Mouse (Mus musculus) testis, postnatal 14 days (tissue): ENCODE data around the gene Mrrf.

ENCODE experiments used
- DNase-seq: peaks from one replicate; pipeline ENCODE4 v3.0.0; 2021; ENCODE audit warnings: low spot score

Mrrf gene

GRCm38 (mm10) chr2:36136300-36136941 lies at the start of gene Mrrf, which contains the start of gene Rbm18:
Mrrf (plus strand) TSS chr2:36136389.
Rbm18 (minus strand) TSS chr2:36136773.
- peak; percentile 90 for DNase-seq

GRCm38 (mm10) chr2:36089190-36089589 lies 47.0 kb upstream of the Mrrf start:
- DNase-seq: no peak

- peak; percentile 91 for DNase-seq
Observed at GRCm38 (mm10) chr2:36090853-36091741, 45.1 kb upstream of the Mrrf start.

- DNase-seq: no peak
Observed at GRCm38 (mm10) chr2:36092748-36093147, 43.4 kb upstream of the Mrrf start.

GRCm38 (mm10) chr2:36093301-36093700 lies 42.9 kb upstream of the Mrrf start:
- DNase-seq: no peak

- peak; percentile 81 for DNase-seq
Observed at GRCm38 (mm10) chr2:36093914-36094475, 42.2 kb upstream of the Mrrf start.

GRCm38 (mm10) chr2:36097129-36097815 lies 38.9 kb upstream of the Mrrf start:
- DNase-seq: no peak

GRCm38 (mm10) chr2:36098021-36098420 lies 38.2 kb upstream of the Mrrf start:
- no peak for DNase-seq

- no peak for DNase-seq
Observed at GRCm38 (mm10) chr2:36099739-36100138, 36.5 kb upstream of the Mrrf start.

GRCm38 (mm10) chr2:36101866-36102558 lies 34.2 kb upstream of the Mrrf start:
- DNase-seq: no peak

- DNase-seq: no peak
Observed at GRCm38 (mm10) chr2:36102559-36102946, 33.6 kb upstream of the Mrrf start.

GRCm38 (mm10) chr2:36103069-36103554 lies 33.1 kb upstream of the Mrrf start:
- no peak for DNase-seq

- DNase-seq: no peak
Observed at GRCm38 (mm10) chr2:36103555-36104367, 32.4 kb upstream of the Mrrf start.

- no peak for DNase-seq
Observed at GRCm38 (mm10) chr2:36104436-36104955, 31.7 kb upstream of the Mrrf start.

GRCm38 (mm10) chr2:36104956-36105741 lies 31.0 kb upstream of the Mrrf start, which contains the start of gene Lhx6:
Lhx6 (minus strand) TSS chr2:36105408.
- no peak for DNase-seq

GRCm38 (mm10) chr2:36108615-36109014 lies 27.6 kb upstream of the Mrrf start:
- DNase-seq: no peak

- no peak for DNase-seq
Observed at GRCm38 (mm10) chr2:36112632-36113031, 23.6 kb upstream of the Mrrf start.

- DNase-seq: no peak
Observed at GRCm38 (mm10) chr2:36126795-36127429, 9.3 kb upstream of the Mrrf start.

GRCm38 (mm10) chr2:36127973-36128372 lies 8.2 kb upstream of the Mrrf start:
- no peak for DNase-seq
